Mouse (Mus musculus): ENCODE data around the gene Sept14.

DNA sequence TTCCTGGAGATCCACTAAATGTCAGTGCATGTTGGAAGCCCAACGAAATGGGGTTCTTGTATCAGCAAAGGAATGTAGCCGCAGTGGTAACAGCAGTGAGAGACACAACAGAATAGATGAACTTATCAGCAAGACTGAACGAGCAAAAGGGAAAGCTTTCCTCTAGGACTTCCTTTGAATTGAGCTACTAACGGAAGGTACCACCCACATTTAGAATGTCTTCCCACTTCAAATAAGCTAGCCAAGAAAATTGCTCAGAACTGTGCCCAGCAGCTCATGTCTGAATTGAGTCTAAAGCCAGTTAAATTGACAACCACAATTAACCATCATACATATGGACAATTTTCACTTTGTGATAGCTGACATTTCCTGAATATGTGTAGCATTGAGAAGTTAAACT, 40.5 kb downstream of the Sept14 start:
- TF ChIP-seq GATA1 (IDR thresholded peaks at IDR 0.05; ENCODE audit: borderline replicate concordance, low read length): no peak
- TF ChIP-seq FLI1 (IDR thresholded peaks at IDR 0.05; ENCODE audit: low read length): no peak
